Mouse (Mus musculus): Measurements from ENCODE around the gene Sprr2d. TPM values are rescaled to one million over a fixed set of nuclear protein-coding genes. Genes with fewer than 3 reads are reported as not detected.

Gene Sprr2d
- not detected in 2 replicates for polyA plus RNA-seq (2012; rRNA removed)

DNA sequence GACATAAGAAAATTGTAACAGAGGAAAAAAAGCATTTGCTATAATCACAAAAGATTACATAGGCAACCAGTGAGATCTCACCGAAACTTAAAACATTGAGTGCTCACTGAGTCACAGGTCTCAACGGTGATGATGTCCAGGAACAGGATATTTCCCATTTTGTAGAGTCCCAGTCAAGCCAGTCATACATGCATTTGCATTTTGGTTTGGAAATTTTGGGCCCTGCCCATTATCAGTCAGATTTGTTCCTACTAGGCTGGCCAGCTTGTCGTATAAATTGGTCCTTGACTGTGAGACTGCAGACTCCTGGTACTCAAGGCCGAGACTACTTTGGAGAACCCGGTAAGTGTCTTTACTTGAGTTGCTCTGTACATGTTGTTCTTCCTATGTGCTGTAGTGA, at the start of gene Sprr2d:
Gene Sprr2d (plus strand): TSS at position 301 of the 400 bp plus-strand sequence.
- no peak for DNase-seq (ENCODE audit: extremely low spot score in 1 of 2, low spot score in 1 of 2)

GRCm38 (mm10) chr3:92307406-92307805, 31.5 kb upstream of the Sprr2d start:
- no peak for DNase-seq (ENCODE audit: extremely low spot score in 1 of 2, low spot score in 1 of 2)

DNA sequence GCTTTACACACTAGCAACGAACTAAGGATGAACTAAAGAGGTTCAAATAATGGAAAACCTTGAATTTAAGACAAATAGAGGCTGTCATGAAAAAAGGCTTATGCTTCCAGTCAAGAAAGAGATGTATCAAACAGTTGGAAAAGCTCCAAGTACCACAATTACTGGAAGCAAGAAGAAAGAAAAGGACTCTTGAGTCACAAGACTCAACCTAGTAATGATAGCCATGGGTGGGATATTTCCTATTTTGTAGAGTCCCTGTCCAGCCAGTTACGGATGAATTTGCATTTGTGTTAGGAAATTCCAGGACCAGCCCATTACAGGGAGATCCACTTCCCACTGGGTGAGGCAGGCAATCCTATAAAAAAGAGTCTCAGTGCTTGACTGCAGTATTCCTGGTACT, 22.6 kb upstream of the Sprr2d start, which contains the start of gene Sprr2b:
Gene Sprr2b (plus strand): TSS at position 301 of the 400 bp plus-strand sequence.
- no peak for DNase-seq (ENCODE audit: extremely low spot score in 1 of 2, low spot score in 1 of 2)

- no peak for DNase-seq (ENCODE audit: extremely low spot score in 1 of 2, low spot score in 1 of 2)
Measured at GRCm38 (mm10) chr3:92317384-92317783, 21.6 kb upstream of the Sprr2d start.

GRCm38 (mm10) chr3:92336278-92336677, 2.7 kb upstream of the Sprr2d start:
- no peak for DNase-seq (ENCODE audit: extremely low spot score in 1 of 2, low spot score in 1 of 2)

- no peak for DNase-seq (ENCODE audit: extremely low spot score in 1 of 2, low spot score in 1 of 2)
Measured at GRCm38 (mm10) chr3:92351843-92352242, 12.9 kb downstream of the Sprr2d start, which contains the start of gene Sprr2e. Gene Sprr2e, plus strand, starts transcription at chr3:92352143.

- DNase-seq (ENCODE audit: extremely low spot score in 1 of 2, low spot score in 1 of 2), result no peak
Measured at GRCm38 (mm10) chr3:92361619-92362018, 22.7 kb downstream of the Sprr2d start.

GRCm38 (mm10) chr3:92364887-92365286, 25.9 kb downstream of the Sprr2d start, which contains the start of gene Sprr2f:
Gene Sprr2f, plus strand, starts transcription at chr3:92365187.
- no peak for DNase-seq (ENCODE audit: extremely low spot score in 1 of 2, low spot score in 1 of 2)

GRCm38 (mm10) chr3:92373613-92374012, 34.7 kb downstream of the Sprr2d start:
- DNase-seq (ENCODE audit: extremely low spot score in 1 of 2, low spot score in 1 of 2), result peak in 1 of 2 experiments; percentile 2

DNA sequence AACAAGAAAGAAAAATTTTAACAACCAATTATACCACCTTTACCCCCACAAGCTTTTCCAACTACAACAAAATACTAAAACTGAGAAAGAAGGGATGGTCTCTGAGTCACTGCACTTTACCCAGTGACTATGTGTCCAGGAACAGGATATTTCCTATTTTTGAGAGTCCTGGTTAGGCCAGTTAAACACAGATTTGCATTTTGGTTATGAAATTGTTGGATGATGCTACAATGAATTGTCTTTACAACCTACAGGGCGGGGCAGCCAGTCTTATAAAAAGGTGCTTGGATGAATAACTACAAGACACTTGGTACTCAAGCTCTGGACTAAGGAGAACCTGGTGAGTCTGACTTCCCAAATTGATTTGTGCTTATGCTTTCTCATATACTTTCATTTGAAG, 46.4 kb downstream of the Sprr2d start, which contains the start of gene Sprr2h:
Gene Sprr2h (plus strand): TSS at position 301 of the 400 bp plus-strand sequence.
- DNase-seq (ENCODE audit: extremely low spot score in 1 of 2, low spot score in 1 of 2), result no peak

Other genes starting within 250 kb of the Sprr2d start
- not detected in 2 replicates for gene Prr9, start 215.2 kb upstream of the Sprr2d start, polyA plus RNA-seq (2012; rRNA removed)
- not detected in 2 replicates for gene Lelp1, start 196.4 kb upstream of the Sprr2d start, polyA plus RNA-seq (2012; rRNA removed)
- gene Sprr2a1, start 123.3 kb upstream of the Sprr2d start, polyA plus RNA-seq (2012; rRNA removed), result 0.06 TPM in 1 of 2 replicates, not detected in the other
- 1.9 and 3.7 TPM in 2 replicates for gene Sprr2a2, start 123.2 kb upstream of the Sprr2d start, polyA plus RNA-seq (2012; rRNA removed)
- 0.23 TPM in 1 of 2 replicates, not detected in the other for gene Sprr2a3, start 53.7 kb upstream of the Sprr2d start, polyA plus RNA-seq (2012; rRNA removed)
- gene Sprr2b, start 22.5 kb upstream of the Sprr2d start, polyA plus RNA-seq (2012; rRNA removed), result not detected in 2 replicates
- gene Sprr2e, start 13.0 kb downstream of the Sprr2d start, polyA plus RNA-seq (2012; rRNA removed), result not detected in 2 replicates
- 0.21 TPM in 1 of 2 replicates, not detected in the other for gene Sprr2f, start 26.0 kb downstream of the Sprr2d start, polyA plus RNA-seq (2012; rRNA removed)
- not detected in 2 replicates for gene Sprr2h, start 46.5 kb downstream of the Sprr2d start, polyA plus RNA-seq (2012; rRNA removed)
- gene Sprr2i, start 68.9 kb downstream of the Sprr2d start, polyA plus RNA-seq (2012; rRNA removed), result not detected in 2 replicates
- not detected in 2 replicates for gene Sprr2j-ps, start 78.9 kb downstream of the Sprr2d start, polyA plus RNA-seq (2012; rRNA removed)
- gene Gm9774, start 90.3 kb downstream of the Sprr2d start, polyA plus RNA-seq (2012; rRNA removed), result 6.0 and 7.7 TPM in 2 replicates
- gene Sprr2k, start 93.4 kb downstream of the Sprr2d start, polyA plus RNA-seq (2012; rRNA removed), result not detected in 2 replicates
- gene Sprr1b, start 99.6 kb downstream of the Sprr2d start, polyA plus RNA-seq (2012; rRNA removed), result not detected in 2 replicates
- gene Sprr3, start 119.6 kb downstream of the Sprr2d start, polyA plus RNA-seq (2012; rRNA removed), result not detected in 2 replicates
- gene Sprr1a, start 146.8 kb downstream of the Sprr2d start, polyA plus RNA-seq (2012; rRNA removed), result 0.46 and 0.70 TPM in 2 replicates
- not detected in 2 replicates for gene Sprr4, start 161.4 kb downstream of the Sprr2d start, polyA plus RNA-seq (2012; rRNA removed)
- gene 2310046K23Rik, start 195.4 kb downstream of the Sprr2d start, polyA plus RNA-seq (2012; rRNA removed), result not detected in 2 replicates
- not detected in 2 replicates for gene Ivl, start 234.6 kb downstream of the Sprr2d start, polyA plus RNA-seq (2012; rRNA removed)
- gene Smcp, start 249.9 kb downstream of the Sprr2d start, polyA plus RNA-seq (2012; rRNA removed), result not detected in 2 replicates